Mouse (Mus musculus) embryonic fibroblast, embryonic 13.5 days (primary cell): Measurements from ENCODE around the gene E130308A19Rik.

Experiments
- CTCF ChIP-seq: IDR thresholded peaks from 2 replicates; pipeline ENCODE4 v1.5.1; 2011; ENCODE audit warnings: mild to moderate bottlenecking, control low read depth, low read length, moderate library complexity, borderline replicate concordance; ENCODE audit not compliant: insufficient read depth
- POLR2A ChIP-seq: IDR thresholded peaks from 2 replicates; pipeline ENCODE4 v1.6.1; 2011; ENCODE audit warnings: low read depth, mild to moderate bottlenecking, control low read depth, low read length, moderate library complexity

- TF ChIP-seq CTCF (no peak), POLR2A (no peak)
Measured at GRCm38 (mm10) chr4:59666550-59667317, 40.7 kb downstream of the E130308A19Rik start.
